Mouse (Mus musculus) thymus, adult 2 months (tissue): ENCODE results near the gene Ror1. TPM values are rescaled to one million over a fixed set of nuclear protein-coding genes. Genes with fewer than 3 reads are reported as not detected.

Experiments
- DNase-seq: peaks from one replicate; pipeline ENCODE4 v3.0.0; 2021
- H3K27ac ChIP-seq: fragments of 200-500 bp; 2 replicates; pipeline ENCODE4 v1.5.1; 2012; ENCODE audit warnings: low read length, control low read depth; ENCODE audit not compliant: control insufficient read depth, insufficient read depth
- H3K27me3 ChIP-seq: fragments of 200-500 bp; 2 replicates; pipeline ENCODE4 v1.6.1; 2012; ENCODE audit warnings: mild to moderate bottlenecking, low read length, moderate library complexity, mixed read lengths; ENCODE audit not compliant: control insufficient read depth, insufficient read depth
- H3K36me3 ChIP-seq: fragments of 200-500 bp; 2 replicates; pipeline ENCODE4 v1.6.1; 2012; ENCODE audit warnings: mild to moderate bottlenecking, low read length, moderate library complexity; ENCODE audit not compliant: control insufficient read depth, insufficient read depth
- H3K4me1 ChIP-seq: fragments of 200-500 bp; replicated peaks from 2 replicates; pipeline ENCODE4 v1.6.1; 2012; ENCODE audit warnings: low read length; ENCODE audit not compliant: control insufficient read depth, insufficient read depth
- H3K4me3 ChIP-seq: fragments of 200-500 bp; 2 replicates; pipeline ENCODE4 v1.5.1; 2012; ENCODE audit warnings: mild to moderate bottlenecking, low read length, control low read depth, moderate library complexity; ENCODE audit not compliant: control insufficient read depth, insufficient read depth
- CTCF ChIP-seq: fragments of 200-500 bp; IDR thresholded peaks from 2 replicates; pipeline ENCODE4 v1.5.1; 2012; ENCODE audit warnings: mild to moderate bottlenecking, control low read depth, low read length, moderate library complexity, borderline replicate concordance; ENCODE audit not compliant: control insufficient read depth, poor library complexity, insufficient read depth; ENCODE audit errors: extremely low read depth
- POLR2A ChIP-seq: fragments of 200-500 bp; IDR thresholded peaks from 2 replicates; pipeline ENCODE4 v1.6.1; 2012; ENCODE audit warnings: mild to moderate bottlenecking, low read length, control low read depth, moderate library complexity; ENCODE audit not compliant: control insufficient read depth, poor library complexity, insufficient read depth; ENCODE audit errors: extremely low read depth
- WGBS: fragments of 180-500 bp; shearing (Covaris S2); methylation state at CpG from one replicate; pipeline ENCODE4 v1.1.7; 2018; 5-methylcytosine and 5-hydroxymethylcytosine counted together
- polyA plus RNA-seq: library from polyadenylated mRNA; depleted of rRNA; stranded (reverse); fragments of >200 nt; gene quantifications from 2 replicates; pipeline ENCODE4 v1.2.3, GENCODE M21; 2012

Gene Ror1
- polyA plus RNA-seq, 1 experiment: 0.84 TPM

GRCm38 (mm10) chr4:100201322-100201721 is 105.7 kb downstream of the Ror1 start:
- 45% methylated on average over 2 of the region's 2 CpGs for WGBS
- no peaks in the 10 kb centered on the region for H3K4me1 ChIP-seq
- H3K4me3 ChIP-seq: no peak overlapping the region
- no peaks in the 10 kb centered on the region for H3K27me3 ChIP-seq
- no peaks in the 10 kb centered on the region for H3K36me3 ChIP-seq
- H3K27ac ChIP-seq: no peak overlapping the region
- TF ChIP-seq POLR2A: no peak
- TF ChIP-seq CTCF: no peak
- no peak for DNase-seq

GRCm38 (mm10) chr4:100203066-100203465 is 107.5 kb downstream of the Ror1 start:
- Histone ChIP-seq H3K4me3 (no peak overlapping the region), H3K36me3 (no peaks in the 10 kb centered on the region), H3K4me1 (no peaks in the 10 kb centered on the region), H3K27ac (no peak overlapping the region), H3K27me3 (no peaks in the 10 kb centered on the region)
- DNase-seq: no peak
- TF ChIP-seq CTCF (no peak), POLR2A (no peak)
- 90% methylated on average over 5 of the region's 5 CpGs for WGBS

GRCm38 (mm10) chr4:100203688-100204087 is 108.1 kb downstream of the Ror1 start:
- TF ChIP-seq POLR2A (no peak), CTCF (no peak)
- Histone ChIP-seq H3K27ac (no peak overlapping the region), H3K4me1 (no peaks in the 10 kb centered on the region), H3K27me3 (no peaks in the 10 kb centered on the region), H3K36me3 (no peaks in the 10 kb centered on the region), H3K4me3 (no peak overlapping the region)
- no peak for DNase-seq
- WGBS: 90% methylated on average over 5 of the region's 5 CpGs

GRCm38 (mm10) chr4:100204381-100204780 is 108.8 kb downstream of the Ror1 start:
- DNase-seq: no peak
- no peak overlapping the region for H3K27ac ChIP-seq
- H3K27me3 ChIP-seq: no peaks in the 10 kb centered on the region
- H3K4me3 ChIP-seq: no peak overlapping the region
- WGBS: 89% methylated on average over 12 of the region's 12 CpGs
- H3K4me1 ChIP-seq: no peaks in the 10 kb centered on the region
- H3K36me3 ChIP-seq: no peaks in the 10 kb centered on the region
- TF ChIP-seq CTCF: no peak
- TF ChIP-seq POLR2A: no peak

GRCm38 (mm10) chr4:100208081-100208480 is 112.5 kb downstream of the Ror1 start:
- Histone ChIP-seq H3K4me1 (no peaks in the 10 kb centered on the region), H3K27ac (no peak overlapping the region), H3K4me3 (no peak overlapping the region), H3K27me3 (no peaks in the 10 kb centered on the region), H3K36me3 (no peaks in the 10 kb centered on the region)
- WGBS: 96% methylated on average over 4 of the region's 4 CpGs
- TF ChIP-seq POLR2A (no peak), CTCF (no peak)
- DNase-seq: no peak

- no peaks in the 10 kb centered on the region for H3K36me3 ChIP-seq
- H3K27me3 ChIP-seq: no peaks in the 10 kb centered on the region
- H3K4me1 ChIP-seq: no peaks in the 10 kb centered on the region
- H3K4me3 ChIP-seq: no peak overlapping the region
- no peak for DNase-seq
- WGBS: 94% methylated on average over 4 of the region's 4 CpGs
- no peak for TF ChIP-seq POLR2A
- TF ChIP-seq CTCF: no peak
- H3K27ac ChIP-seq: no peak overlapping the region
Observed at GRCm38 (mm10) chr4:100209106-100209505, 113.5 kb downstream of the Ror1 start.

- 76% methylated on average over 4 of the region's 4 CpGs for WGBS
- no peak overlapping the region for H3K27ac ChIP-seq
- TF ChIP-seq POLR2A (no peak), CTCF (no peak)
Observed at GRCm38 (mm10) chr4:100211331-100211730, 115.7 kb downstream of the Ror1 start.

More at GRCm38 (mm10) chr4:100211331-100211730, 115.7 kb downstream of the Ror1 start:
- Histone ChIP-seq H3K4me1 (no peaks in the 10 kb centered on the region), H3K27me3 (no peaks in the 10 kb centered on the region), H3K4me3 (no peak overlapping the region), H3K36me3 (no peaks in the 10 kb centered on the region)
- DNase-seq: no peak
